Mouse (Mus musculus) G1E-ER4 (cell line): ENCODE data around the gene Ctdsp2. TPM values are rescaled to one million over a fixed set of nuclear protein-coding genes. Genes with fewer than 3 reads are reported as not detected.

Experiments used
- GATA1 ChIP-seq: IDR thresholded peaks from one replicate; pipeline ENCODE4 v1.8.0; 2012; ENCODE audit warnings: low read length, inconsistent platforms
- polyA plus RNA-seq: library from polyadenylated mRNA; stranded (reverse); fragments of >175 nt; gene quantifications from 2 replicates; pipeline ENCODE4 v1.2.3, GENCODE M21; 2012

Ctdsp2 gene
- polyA plus RNA-seq, 1 experiment: 131 TPM

- no peak for TF ChIP-seq GATA1
Measured at GRCm38 (mm10) chr10:126997340-126998113, 19.0 kb downstream of the Ctdsp2 start.

GRCm38 (mm10) chr10:127000529-127000928 is 22.0 kb downstream of the Ctdsp2 start, which contains the start of gene Avil:
TSS of gene Avil (plus strand) at chr10:127000709.
- TF ChIP-seq GATA1: no peak

DNA sequence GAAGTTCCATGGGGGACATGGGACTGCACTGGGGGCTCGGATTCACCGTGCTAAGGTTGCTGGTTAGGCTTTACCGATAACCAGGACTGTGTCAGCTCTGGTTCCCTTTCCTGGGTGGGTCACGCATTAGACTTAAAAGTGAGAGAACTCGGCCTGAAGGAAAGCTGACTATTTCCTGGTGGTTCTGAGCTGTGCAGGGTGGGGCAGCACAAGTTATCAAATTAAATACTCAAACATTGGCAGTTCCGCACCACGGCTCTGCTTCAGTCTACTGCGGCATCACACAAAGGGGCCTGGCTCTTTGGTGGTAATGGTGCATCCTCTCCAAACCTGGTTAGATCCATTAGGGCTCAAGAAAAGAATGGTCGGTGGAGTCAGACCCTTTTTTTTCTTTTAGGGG is 22.8 kb downstream of the Ctdsp2 start:
- TF ChIP-seq GATA1: no peak

DNA sequence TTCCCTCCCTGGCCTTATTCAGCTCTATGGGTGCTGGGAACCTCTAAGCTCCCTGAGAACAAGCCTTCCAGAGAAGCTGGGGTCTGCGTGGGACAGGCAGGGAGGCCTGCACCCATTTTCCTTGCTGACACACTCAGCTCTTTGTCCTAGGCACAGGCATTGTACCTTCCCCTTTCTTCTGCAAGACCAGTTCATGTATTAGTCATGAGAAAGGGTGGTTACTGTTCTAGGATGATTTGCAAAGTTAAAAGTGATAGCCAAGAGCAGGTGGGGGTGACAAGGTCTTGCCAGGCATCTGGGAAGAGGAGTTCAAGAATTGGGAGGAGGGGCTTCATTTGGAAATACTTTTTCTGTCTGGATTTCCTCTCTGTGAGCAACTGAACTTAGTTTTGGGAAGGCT is 23.5 kb downstream of the Ctdsp2 start:
- no peak for TF ChIP-seq GATA1

GRCm38 (mm10) chr10:127002765-127003164 is 24.2 kb downstream of the Ctdsp2 start:
- no peak for TF ChIP-seq GATA1

GRCm38 (mm10) chr10:127003334-127003733 is 24.8 kb downstream of the Ctdsp2 start:
- TF ChIP-seq GATA1: no peak

DNA sequence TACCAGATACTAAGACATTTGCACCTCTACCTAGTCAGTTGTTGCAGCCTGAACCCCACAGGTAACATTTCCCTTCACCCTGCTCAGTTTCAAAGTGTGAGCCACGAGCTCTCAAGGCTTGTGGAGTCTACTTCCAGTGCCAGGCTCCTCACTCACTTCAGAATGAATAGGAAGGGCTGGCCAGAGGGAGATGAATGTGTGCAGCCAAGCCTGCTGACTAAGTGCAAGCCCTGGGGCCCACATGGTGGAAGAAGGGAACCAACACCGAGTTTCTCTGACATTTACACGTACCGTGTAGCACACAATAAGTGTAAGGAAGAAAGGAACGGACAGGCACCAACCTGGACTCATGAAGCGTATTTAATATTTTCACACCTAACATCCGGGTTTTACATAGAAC is 25.3 kb downstream of the Ctdsp2 start:
- no peak for TF ChIP-seq GATA1

DNA sequence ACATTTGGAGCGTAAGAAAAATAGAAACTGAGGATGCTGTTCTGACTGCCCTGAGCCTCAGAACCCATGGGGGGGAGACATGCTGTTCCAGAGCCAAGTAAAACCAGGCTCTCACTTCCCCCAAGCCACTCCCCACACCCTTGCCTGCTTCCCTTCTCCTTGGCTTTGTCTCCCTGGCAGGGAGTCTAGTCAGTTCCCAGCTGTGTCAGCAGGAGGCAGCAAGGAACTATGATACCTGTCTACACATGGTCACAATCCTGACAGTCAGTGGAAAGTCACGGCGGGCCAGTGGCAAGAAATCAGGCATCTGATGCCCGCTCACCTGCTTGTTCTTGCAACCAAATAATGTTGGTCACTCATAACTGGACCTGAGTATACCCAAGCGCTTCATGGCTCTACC is 38.0 kb downstream of the Ctdsp2 start:
- no peak for TF ChIP-seq GATA1

GRCm38 (mm10) chr10:127017071-127017470 is 38.6 kb downstream of the Ctdsp2 start:
- no peak for TF ChIP-seq GATA1

DNA sequence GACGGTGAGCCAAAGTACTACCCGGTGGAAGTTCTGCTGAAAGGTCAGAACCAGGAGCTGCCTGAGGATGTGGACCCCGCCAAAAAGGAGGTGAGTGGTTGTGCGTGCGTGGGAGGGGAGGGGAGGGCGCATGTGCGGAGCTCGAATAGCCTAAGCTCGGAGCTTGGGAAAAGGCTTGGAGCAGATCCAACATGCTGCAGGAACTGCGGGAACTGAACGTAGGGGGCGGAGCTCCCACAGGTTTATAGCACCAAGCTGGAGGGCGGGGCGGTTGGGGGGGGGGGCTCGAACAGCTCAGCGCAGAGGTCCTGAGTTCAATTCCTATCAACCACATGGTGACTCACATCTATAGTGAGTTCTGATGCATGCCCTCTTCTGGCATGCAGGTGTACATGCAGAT is 39.9 kb downstream of the Ctdsp2 start:
- no peak for TF ChIP-seq GATA1

GRCm38 (mm10) chr10:127030336-127031296 is 52.1 kb downstream of the Ctdsp2 start, which contains the start of gene Tsfm:
TSS of gene Tsfm (minus strand) at chr10:127030840.
- TF ChIP-seq GATA1: no peak

DNA sequence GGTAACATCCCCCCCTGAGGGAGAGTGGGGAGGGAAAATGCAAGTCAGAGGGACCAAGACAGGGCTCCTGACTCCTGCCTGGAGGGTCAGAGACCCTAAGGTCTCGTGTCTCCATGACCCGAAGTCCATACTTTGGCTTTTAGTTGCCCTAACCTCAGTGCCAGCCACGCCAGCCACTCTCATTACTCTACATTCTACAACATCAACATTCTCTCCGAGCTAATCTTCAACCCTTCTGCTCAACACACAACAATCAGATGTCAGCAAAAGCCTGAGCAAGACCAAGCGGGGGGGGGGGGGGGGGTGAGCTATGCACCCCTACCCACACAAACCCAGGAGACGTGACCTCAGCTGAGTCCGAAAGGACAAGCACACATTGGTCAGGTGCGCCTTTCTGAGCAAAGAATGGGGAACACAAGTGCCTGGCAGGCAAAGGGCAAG is 54.8 kb downstream of the Ctdsp2 start:
- TF ChIP-seq GATA1: no peak

GRCm38 (mm10) chr10:127036273-127036672 is 57.8 kb downstream of the Ctdsp2 start:
- TF ChIP-seq GATA1: no peak

GRCm38 (mm10) chr10:127037641-127038040 is 59.1 kb downstream of the Ctdsp2 start:
- no peak for TF ChIP-seq GATA1

DNA sequence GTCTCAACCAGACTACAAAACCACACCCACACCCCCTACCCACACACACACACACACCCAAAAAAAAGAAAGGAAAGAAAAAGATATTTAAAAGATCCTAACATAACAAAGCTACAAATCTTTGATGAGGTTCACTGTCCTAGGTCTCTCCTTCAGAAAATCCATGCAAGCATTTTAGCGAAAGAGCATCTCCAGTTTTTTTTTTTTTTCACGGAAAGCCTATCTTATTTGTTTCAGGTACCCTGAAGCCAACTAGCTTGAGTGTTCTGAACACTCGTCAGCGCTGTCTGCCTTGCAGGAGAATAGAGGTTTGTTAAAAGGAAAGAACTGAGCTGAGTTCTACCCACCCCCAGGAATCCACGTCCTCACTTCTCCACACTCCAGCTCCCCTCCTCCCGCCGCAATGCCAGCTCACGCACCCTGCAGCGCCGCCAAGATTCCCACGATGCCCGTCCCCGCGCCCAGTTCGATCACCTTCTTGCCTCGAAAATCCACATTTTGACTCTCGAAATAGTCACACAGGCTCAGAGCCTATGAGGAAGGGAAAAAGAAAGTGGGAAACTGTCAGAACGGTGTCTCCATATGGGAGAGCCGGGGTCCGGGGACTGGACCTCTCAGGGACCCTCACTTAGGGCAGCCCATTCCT is 62.2 kb downstream of the Ctdsp2 start:
- TF ChIP-seq GATA1: no peak
